Mouse (Mus musculus) gastrocnemius, adult 18-20 months (tissue): ENCODE data around the gene Fgf5. TPM values are rescaled to one million over a fixed set of nuclear protein-coding genes. Genes with fewer than 3 reads are reported as not detected.

Experiments
- DNase-seq: peaks from one replicate; pipeline ENCODE4 v3.0.0; 2021; ENCODE audit warnings: low spot score
- long read RNA-seq, 2 experiments: library from polyadenylated mRNA; stranded (forward); transcript quantifications; one replicate each; pipeline ENCODE4 v2.0.0; 2021
- total RNA-seq, 2 experiments: library from RNA; stranded (reverse); gene quantifications; 2 replicates each; pipeline ENCODE4 v1.2.3; 2021

Gene Fgf5
- total RNA-seq: under 1 TPM; 0.32 to 0.57 TPM
- long read RNA-seq, experiment 1: 0 reads
- long read RNA-seq, experiment 2: 0 reads

DNA sequence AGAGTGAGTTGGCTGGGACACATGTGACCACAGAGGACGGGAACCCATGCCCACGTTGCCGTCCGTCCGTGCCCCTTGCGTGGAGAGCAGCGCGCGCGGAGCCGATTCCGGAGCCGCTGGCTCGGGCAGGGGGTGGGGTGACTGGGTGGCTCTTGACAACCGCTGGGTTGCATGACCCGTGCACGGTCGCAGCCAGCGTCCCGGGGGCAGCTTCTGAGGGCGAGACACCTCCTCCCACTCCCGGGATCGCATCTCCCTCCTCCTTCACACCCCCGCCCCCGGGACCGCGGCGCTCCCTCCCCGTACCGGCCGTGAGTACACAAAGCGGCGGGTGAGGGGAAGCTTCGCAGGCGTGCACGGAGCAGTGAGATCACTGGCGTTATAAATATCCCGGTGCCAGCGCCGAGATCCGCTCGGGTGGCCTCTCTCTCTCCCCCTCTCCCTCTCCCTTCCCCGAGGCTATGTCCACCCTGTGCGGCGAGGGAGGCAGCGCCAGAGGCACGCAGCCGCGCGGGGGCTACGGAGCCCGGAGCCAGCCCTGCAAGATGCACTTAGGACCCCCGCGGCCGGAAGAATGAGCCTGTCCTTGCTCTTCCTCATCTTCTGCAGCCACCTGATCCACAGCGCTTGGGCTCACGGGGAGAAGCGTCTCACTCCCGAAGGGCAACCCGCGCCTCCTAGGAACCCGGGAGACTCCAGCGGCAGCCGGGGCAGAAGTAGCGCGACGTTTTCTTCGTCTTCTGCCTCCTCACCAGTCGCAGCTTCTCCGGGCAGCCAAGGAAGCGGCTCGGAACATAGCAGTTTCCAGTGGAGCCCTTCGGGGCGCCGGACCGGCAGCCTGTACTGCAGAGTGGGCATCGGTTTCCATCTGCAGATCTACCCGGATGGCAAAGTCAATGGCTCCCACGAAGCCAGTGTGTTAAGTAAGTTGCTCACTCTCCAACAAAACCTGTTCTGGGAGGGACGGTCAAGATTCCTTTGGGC lies at the start of gene Fgf5:
Gene Fgf5 (plus strand): TSS at position 347 of the 984 bp plus-strand sequence.
- peak; percentile 19 for DNase-seq

DNA sequence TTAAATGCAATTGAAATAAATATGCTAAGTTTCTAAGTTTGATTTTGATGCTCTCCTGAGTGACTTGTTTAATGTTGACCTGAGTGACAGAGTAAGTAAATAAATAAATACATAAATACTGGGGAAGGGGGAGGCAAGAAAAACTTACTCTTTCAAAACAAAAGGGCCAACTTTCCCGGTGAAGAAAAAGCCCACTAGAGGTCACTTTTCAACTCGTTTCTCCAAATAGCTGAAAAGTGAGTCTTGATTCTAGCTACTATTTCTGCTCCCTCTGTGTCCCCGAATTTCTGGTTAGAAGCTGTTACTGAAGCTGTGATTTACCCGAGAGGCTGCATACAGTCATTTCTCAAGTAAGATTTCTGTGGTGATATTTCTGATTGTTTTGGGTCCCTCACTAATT lies 41.5 kb upstream of the Fgf5 start:
- DNase-seq: no peak

DNA sequence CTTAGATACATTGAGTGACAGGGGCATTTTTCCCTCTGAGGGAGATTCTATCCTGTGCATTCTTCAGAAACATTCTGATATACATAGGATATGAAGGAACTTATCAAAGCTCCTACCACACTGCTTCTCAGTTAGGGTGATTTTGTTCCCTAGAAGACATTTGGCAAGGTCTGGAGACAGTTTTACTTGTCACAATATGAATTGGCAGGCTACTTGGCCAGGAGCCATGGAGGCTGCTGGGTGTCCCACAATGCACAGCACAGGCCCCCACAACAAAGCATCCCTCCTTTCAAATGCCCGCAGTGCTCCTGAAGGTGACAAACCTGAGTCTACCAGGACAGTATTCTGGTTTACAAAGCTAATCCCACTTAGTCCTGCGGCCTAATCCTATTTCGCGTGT lies 32.0 kb upstream of the Fgf5 start:
- no peak for DNase-seq

DNA sequence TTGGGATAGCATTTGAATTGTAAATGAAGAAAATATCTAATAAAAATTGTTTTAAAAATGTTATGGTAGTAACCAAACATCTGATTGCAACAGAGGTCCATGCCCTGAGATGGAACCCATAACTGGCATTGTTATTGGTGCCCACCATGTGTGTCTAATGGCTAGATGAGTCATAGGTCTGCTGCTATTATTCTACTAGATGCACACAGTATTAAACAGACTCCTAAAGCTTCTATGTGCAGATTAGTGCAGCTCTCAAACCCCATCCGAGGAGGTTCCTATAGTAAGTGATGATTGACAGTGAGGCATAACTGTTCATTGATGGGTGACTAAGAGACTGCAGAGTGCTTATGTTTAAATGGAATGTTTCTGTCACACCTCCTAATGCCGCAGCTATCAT lies 27.3 kb upstream of the Fgf5 start:
- DNase-seq: no peak

DNA sequence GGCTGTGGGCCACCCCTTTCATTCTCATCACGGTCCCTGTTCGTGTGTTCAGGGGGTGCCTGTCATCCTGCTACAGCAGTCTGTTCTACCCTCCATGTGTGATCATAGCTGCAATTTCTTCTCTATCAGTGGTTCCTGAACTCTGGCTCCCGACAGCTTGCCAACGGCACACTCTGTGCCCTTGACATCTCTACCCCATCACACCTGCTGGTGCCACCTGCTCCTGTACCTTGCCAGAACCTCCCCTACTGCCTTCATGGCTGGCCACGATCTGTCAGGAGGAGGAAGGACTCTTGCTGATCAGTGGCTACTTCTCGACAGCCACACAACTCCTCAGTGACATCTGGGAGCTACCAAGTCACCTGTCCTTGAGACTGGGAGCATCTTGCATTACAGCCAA lies 24.5 kb upstream of the Fgf5 start:
- DNase-seq: no peak

DNA sequence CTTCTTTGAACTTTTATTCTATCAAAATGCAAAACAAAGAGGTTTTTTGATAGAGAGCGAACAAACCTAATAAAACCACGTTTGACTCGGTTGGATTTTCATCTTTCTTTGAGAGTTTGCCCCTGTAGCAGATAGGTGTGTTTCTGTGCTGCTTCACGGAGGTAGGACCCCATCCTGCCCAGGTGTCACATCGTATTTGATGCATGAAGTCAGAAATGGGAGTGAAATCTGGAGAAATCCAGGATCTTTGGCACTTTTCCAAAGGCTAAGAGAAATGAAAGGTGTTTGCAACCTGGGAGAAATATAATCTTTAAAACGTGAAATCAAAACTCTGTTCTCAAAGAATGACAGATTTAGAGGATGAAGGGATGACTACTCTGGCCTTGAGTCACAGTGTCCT lies 15.5 kb upstream of the Fgf5 start:
- DNase-seq: no peak

DNA sequence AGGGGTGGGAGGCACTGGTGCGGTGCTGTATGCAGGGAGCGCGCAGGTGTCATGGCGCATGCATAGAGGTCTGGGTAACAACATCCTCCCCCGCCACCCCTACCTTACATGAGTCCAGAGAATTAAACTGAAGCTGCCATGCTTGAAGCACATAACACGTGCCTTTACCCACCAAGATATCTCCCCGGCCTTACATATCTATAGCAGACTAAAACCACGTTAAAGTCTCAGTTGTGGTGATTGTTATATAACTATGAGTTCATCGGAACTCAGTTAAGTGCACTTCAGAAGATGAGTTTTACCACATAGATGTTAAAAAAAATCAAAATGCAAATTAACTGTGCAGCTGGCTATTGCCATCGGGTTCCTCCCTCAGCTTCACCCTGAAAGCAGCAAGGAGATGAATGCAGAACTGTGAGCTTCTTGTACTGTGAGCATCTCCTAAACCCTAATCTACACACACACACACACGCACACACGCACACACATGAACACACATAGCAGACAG lies 12.6 kb upstream of the Fgf5 start:
- no peak for DNase-seq

DNA sequence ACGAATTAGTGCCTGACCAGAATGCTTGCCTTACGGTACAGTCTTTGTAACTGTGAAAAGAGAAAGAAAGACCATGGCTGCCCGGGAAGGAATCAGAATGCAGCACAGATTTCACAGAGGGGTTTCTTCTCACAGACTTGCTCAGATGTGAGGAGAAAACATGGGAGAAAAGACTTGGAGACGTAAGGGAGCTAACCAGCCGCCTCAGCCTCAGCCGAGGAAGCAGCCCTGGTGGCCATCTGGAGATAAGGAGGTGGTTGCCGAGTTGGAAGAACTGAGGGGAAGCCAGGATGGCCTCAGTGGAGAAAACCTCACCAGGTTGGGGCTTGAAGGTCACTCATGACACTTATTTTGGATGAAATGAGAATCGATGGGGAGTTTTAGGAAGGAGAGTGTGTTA lies 8.7 kb upstream of the Fgf5 start:
- no peak for DNase-seq

DNA sequence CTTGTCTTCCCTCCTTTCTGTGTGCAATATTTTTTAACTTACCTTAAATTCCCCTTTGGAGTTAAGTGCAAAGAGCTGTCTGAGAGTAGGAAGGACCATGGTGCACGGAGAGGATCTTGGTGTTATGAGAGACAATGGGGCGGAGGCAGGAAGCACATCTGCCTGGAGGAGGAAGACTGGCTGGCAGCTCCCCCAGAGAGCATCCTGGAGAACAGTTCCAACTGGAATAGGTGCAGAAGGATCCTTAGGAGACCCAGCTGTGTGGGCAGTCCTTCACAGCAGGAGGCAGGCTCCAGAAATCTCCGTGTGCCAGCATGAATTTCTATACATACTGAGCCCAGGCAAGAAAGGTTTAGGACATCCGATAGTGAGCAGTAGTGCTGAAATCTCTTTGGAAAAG lies 8.0 kb upstream of the Fgf5 start:
- no peak for DNase-seq

DNA sequence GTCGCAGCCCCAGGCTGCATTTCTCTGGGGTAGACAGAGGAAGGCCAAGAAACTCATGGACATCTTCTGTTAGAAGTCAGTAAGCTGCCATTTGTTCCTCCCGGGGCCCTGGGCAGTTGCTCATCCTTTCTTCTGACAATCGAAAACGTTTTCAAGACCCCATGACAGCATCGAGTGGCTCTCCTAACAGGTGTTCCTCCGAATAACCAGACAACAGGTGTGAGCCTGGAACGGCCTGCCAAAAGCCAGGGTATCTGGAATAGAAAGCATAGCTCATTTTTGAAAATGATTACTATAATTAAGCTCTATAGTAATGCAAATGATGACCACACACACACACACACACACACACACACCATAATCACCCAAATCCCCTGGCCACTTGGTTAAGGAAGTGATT lies 7.2 kb upstream of the Fgf5 start:
- DNase-seq: no peak

DNA sequence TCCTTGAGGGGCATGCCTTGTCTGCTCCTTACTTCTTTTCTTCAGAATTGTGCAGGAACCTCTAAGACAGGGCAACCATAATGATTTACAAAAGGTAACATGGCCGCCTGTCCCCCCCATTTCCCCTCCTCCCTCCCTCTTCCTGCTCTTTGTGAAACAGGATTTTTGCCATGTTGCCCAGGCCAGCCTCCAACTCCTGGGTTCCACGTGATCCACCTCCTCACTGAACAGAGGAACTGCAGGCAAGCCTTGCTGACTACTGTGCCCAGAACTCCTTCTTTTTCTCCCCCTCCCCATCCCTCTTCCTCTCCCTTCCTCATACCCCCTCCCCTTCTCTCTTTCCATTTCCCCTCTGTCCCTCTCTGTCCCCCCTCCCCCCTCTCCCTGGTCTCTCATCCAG lies 6.5 kb upstream of the Fgf5 start:
- DNase-seq: no peak

DNA sequence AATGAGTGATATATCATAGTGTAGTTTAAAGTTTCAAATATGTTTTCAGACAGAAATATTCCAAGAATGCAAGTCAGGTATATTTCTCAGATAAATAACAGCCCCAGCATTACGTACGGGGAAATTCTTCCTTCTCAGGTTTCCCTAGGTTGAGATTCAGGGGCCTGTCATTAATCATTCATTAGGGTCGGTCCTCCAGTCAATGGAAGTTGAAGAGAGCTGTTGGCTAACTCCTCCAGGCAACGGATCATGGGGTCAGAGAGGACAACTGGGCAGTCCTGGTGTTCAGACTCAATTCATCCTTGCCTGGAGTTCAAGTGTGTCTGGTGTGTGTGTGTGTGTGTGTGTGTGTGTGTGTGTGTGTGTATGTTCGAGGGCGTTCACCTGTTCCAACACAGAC lies 837 bp upstream of the Fgf5 start:
- no peak for DNase-seq

DNA sequence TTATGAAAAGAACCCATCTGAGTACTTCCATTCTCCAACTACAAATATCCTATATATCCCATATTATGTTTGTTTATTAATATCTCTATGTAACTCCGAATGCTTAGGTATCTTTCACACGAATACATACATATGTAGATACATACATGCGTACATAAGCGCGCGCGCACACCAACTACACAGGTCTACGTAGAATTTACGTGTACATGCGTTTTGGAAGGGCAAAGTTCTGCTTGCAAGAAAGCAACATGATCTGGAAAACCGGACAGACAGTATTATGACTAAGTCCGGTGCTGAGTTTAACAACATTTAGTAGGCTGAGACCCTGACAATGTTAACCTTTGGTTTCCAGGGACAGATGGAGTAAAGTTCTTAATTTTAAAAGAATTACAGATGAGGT lies 1.2 kb downstream of the Fgf5 start:
- no peak for DNase-seq

DNA sequence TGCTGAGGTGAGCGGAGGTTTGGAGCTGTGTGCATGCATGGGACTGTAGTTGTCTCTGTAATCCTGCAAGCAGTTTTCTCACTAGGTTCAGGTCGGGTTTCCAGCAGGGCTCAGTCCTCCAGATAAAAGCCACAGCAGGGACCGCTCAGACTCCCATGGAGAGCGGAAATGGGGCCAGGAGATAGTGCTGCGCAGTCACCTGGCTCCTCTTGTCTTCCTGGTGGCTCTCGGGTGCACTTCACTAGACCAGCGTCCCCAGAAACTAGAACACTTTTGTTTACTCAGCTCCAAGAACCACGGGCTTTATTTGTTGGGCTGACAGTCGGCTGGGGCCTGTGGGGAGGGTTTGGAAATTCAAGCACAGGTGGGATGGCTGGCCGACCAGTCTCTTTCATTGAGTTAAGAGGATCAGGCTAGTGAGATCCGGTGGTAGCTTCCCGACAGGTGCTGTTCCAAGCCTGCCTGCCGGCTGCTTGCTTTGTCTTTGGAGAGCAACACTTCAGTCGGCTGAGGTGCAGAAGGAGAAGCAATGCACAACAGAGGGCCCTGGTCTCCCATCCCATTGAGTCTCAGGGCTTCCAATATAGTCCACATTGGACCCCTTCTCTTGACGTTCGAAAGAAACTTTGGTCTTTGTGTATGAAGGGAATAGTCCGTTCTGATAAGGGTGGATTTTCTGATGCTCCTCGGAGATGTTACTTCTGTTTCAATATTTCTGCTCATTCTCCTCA lies 1.9 kb downstream of the Fgf5 start:
- DNase-seq: no peak

DNA sequence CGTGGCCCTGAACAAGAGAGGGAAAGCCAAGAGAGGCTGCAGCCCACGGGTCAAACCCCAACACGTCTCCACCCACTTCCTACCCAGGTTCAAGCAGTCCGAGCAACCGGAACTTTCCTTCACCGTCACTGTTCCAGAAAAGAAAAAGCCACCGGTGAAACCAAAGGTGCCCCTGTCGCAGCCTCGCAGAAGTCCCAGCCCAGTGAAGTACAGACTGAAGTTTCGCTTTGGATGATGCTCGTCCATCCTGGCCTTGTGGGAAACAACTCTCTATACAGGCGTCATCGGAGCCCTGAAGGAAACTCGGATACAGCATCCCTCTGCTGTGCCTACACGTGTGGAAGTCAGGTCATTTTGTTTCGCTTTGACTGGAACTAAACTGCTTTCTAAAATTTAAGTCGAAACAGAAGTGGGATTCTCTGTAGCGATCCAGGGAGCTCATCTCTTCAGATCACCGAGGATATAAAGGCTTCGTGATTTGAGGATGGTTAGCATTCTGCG lies 21.4 kb downstream of the Fgf5 start:
- no peak for DNase-seq

DNA sequence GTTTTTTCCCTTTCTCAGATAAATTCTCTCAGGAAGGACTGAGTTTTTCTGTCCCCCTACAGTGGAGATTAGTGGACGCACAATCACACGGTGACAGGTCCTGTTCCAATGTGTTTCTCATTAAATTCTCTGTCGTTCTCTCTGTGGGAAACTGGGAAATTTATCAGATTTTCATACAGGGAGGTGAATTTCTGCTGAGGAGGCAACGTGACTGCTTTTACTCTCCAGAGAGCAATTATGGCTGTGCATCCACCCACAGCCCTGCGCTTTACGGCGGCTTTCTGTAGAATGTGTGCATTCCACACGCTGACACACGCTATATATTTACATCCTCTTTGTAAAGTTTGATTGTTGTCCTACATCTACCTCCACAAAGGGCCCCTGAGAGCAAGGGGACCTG lies 28.0 kb downstream of the Fgf5 start:
- DNase-seq: no peak

DNA sequence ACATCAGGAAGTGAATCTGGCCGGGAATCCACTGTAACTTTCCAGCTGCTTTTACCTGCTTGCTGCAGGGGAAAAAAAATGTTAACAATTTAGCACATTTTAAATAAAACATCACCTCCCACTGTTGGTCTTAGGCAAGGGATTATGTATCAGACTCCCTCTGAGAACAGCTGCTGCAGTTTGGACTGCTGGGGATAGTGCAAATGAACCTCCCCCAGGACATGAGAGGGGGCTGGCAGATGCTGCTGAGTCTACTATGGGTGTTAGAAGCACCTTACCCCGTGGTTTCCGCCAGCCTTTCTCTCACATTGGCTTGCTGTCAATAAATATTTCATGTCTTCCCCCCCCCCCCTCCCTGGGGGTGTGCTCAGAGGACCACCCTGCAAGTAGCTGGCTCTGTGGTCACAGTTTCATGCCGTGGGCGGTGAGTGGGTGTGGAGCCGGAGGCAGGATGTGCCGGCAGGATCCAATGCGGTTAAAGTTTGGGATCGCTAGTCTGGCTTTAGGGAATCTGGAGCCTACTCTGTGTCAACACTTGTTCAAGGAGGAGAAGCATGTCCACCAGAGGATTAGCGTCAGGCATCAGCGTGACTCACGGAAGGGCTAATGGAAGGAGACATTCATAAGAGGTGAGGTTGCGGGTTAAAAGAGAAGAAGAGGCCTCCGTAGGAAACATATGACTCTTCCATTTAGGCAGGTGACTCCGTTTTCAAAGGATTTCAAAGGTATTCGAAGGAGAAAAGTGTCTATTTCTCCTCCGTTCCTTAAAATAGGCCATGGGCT lies 29.9 kb downstream of the Fgf5 start:
- no peak for DNase-seq

DNA sequence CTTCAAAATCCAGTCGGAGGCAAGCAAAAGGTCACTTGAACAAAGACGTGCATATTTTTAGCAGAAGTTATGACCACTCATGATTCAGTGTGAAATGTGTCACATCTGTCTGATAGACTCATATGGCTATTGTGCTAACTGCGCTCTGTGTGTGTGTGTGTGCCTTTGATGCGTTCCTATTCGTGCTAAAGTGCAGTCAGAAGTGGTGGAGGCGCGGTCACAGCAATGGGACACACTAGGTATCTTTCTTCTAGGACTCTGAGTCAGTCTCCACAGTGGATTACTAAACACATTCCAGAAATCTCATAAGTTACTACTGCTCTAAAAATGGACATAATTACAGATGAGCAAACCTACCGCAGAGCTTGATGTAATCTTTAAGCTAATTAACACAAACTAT lies 36.7 kb downstream of the Fgf5 start:
- no peak for DNase-seq

DNA sequence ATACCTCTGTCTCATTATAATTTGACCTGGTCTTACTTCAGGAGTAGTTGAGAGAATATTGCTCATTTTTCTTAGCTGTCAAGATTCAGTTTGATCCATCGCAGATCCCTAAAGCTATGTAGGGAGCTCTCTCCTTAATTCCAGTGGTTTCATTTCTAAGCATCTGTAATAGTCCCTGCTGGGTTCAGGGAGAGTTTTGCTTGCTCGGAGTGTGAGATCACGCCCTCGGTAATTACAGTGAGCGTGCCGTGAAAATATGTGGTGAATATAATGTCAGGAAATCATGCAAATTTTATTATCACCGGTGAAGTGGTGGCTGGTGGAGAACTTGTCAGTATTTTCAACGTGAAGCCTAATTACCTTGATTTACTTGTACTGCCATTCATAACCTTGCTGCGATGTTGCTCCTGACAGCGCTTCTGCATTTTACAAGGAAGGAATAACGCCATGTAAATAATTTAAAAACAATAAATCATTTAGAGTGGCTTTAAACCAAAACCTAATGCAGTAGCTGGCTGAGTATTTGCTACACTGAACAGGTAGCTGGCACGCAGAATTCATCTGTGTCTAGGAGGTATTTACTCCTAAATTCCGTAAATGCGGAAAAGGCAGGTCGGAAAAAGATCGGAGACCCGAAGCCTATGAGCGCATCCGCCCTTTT lies 38.5 kb downstream of the Fgf5 start:
- no peak for DNase-seq

DNA sequence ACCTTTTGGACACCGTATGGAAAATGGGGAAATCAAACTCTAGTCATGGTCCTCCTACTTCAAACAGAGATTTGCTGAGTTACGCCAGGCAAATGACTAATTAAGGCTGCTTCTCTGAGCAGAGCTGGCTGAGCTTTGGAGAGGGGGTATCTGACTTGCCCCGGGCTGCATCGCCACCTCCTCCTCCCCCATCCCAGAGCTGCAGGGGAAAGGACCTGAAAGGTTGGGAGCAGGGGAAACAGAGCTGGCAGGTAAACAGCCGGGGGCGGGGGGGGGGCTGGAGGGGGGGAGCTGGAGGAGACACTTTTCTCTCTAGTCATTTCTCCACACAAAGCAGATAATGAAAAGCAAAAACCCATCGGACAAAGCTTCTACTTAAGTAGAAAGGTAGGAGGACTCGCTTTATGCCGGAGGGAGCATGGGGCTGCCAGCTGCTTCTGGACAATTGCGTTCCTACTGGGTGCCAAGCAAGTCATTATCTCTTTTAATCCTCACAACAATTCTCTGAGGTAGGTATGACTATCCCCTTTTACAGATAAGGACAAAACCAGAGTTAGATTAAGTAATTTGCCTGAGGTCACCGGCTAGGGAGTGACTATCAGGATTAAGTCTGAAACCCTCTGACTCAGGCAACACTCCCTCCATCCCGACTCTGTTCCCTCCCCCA lies 39.2 kb downstream of the Fgf5 start:
- no peak for DNase-seq
